Mouse (Mus musculus): ENCODE results near the gene Idi2. TPM values are rescaled to one million over a fixed set of nuclear protein-coding genes. Genes with fewer than 3 reads are reported as not detected.
A peak's percentile ranks its signal among the peaks of the same experiment; 100 is the strongest.
"Not testable (repeated sequence)": the region's sequence is repeated elsewhere in the genome, so short reads cannot be mapped to it uniquely, and the experiment has no call there.

Gene Idi2
- total RNA-seq, 1 experiment from 2014 or later, result not detected

- not testable (repeated sequence) for DNase-seq
These were observed 44.6 kb downstream of the Idi2 start for GRCm38 (mm10) chr13:8997221-8997620.

- no peak for DNase-seq
These were observed 46.8 kb downstream of the Idi2 start for GRCm38 (mm10) chr13:8999464-8999863.

GRCm38 (mm10) chr13:9003306-9003705 lies 50.6 kb downstream of the Idi2 start:
- DNase-seq, result peak; percentile 36

Small RNAs within 50 kb of the gene (microRNA-seq; reads per million reads assigned to microRNA genes)
- gene Gm22750, result 0 reads per million in 2 experiments

Other genes starting within 250 kb of the Idi2 start
- gene Wdr37, start 81.0 kb upstream of the Idi2 start, total RNA-seq (2021), result 37.6 and 38.4 TPM in 2 replicates
- gene Idi1, start 67.4 kb upstream of the Idi2 start, total RNA-seq (2021), result 32.0 and 58.2 TPM in 2 replicates
- not detected in 2 replicates for gene Gm9745, start 4.6 kb upstream of the Idi2 start, total RNA-seq (2021)
- 59.5 and 65.7 TPM in 2 replicates for gene Gtpbp4, start 43.2 kb downstream of the Idi2 start, total RNA-seq (2021)
- 68.8 and 73.0 TPM in 2 replicates for gene Larp4b, start 141.0 kb downstream of the Idi2 start, total RNA-seq (2021)

Measured in adrenal gland, postnatal 14 days (tissue).